Mouse (Mus musculus): ENCODE results near the gene Atp6v1c2.

The Atp6v1c2 gene

GRCm38 (mm10) chr12:17324549-17325470 is 4.3 kb downstream of the Atp6v1c2 start:
- DNase-seq, result peak; percentile 28

DNA sequence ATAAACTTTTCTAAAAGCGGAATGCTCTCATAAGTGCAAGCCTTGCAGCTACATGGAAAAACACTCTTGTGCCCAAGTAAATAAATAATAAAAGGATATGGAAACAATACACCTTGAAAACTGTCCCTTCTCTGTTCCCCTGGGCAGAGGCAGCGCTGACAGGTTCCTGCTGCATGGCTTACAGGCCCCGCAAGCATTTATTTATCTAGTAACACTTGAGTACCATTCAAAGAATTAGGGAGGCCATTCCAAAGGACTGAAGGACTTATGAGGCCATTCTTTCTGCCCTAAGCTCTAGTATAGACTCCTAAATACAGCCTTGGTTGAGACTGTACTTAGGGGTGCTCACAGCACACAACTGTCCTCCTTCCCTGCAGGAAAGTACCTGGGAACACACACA is 10.7 kb downstream of the Atp6v1c2 start:
- no peak for DNase-seq

DNA sequence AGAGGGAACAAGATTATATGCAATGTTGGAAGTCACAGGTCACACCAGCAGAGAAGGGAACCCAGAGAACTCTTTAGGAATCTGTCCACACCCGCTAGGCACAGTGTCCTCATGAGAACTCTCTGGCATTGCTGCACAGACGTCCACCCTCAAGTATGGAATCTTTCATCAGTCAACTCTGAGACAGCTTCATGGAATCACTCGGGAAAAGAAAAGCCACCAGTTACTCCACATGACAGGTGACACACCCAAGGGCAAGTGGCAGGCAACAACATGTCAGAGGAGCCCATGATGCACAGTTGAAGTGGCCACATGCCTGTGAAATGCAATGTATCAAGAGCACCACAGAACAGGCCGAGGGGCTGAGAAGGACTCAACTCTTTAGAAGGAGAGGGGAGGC is 11.2 kb downstream of the Atp6v1c2 start:
- DNase-seq, result no peak

GRCm38 (mm10) chr12:17316096-17316495 is 13.1 kb downstream of the Atp6v1c2 start:
- DNase-seq, result no peak

DNA sequence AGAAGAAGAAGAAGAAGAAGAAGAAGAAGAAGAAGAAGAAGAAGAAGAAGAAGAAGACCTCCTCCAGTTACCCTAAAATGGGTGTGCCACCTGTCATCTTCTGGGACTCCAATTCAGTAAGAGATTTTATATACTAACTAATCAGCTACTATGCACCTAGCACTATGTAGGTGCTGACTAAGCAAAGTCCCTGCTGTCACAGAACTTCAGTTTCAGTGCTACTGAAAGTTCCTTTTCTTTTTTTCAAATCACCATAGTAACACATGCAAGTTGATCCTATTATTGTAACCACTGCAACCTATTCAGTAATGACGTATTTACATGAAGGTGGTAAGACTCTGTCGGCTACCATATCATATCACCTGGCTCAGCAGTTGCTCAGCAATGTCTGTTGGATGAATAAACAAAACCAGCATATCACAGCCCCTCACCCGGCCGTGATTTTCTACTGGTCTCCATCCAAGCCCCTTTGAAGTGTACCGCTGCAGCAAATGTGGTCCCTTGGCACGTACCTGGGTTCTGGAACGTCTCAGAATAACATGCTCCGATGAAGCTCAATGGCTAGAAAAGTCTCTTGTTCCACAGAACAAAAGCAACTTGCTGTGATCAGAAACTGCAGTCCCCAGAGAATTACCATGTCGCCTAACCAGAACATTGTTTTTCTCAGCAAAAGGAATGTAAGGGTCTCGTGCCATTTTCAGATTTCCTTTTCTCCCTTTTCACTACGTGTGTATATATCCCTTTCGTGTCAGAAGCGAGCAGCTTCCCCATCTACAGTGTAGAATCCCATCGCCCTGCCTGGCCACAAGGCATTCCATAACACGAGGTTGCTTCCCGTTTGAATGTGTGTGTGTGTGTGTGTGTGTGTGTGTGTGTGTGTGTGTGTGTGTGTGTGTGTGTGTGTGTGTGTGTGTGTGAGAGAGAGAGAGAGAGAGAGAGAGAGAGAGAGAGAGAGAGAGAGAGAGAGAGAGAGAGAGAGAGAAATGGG is 18.0 kb downstream of the Atp6v1c2 start:
- no peak for DNase-seq

- DNase-seq, result no peak
These were observed 20.9 kb downstream of the Atp6v1c2 start for GRCm38 (mm10) chr12:17308246-17308645.

GRCm38 (mm10) chr12:17305445-17305844 is 23.7 kb downstream of the Atp6v1c2 start:
- no peak for DNase-seq

GRCm38 (mm10) chr12:17299902-17300301 is 29.3 kb downstream of the Atp6v1c2 start:
- no peak for DNase-seq

- DNase-seq, result no peak
These were observed 32.3 kb downstream of the Atp6v1c2 start for GRCm38 (mm10) chr12:17296899-17297298.

GRCm38 (mm10) chr12:17290569-17290968 is 38.6 kb downstream of the Atp6v1c2 start:
- no peak for DNase-seq

- no peak for DNase-seq
These were observed 39.2 kb downstream of the Atp6v1c2 start for GRCm38 (mm10) chr12:17289913-17290312.

- DNase-seq, result no peak
These were observed 40.1 kb downstream of the Atp6v1c2 start for GRCm38 (mm10) chr12:17289060-17289459.

DNA sequence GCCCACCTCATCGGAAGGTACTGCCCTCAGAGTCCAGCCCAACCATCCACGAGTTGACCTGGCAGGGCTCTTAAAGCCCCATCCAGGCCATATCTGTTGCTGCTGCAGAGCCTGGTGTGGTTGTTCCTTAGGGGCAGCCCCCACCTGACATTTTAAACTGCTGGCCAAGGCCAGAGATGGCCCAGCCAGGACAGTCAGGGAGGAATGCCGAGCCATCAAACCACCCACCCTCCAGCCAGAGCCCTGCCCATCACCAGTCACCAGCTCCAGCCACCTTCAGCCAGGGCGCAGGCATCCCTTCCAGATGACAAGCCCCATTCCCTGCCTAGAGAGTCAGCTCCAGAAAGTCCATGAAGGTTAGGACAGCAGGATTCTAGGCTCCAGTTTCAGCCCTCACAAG is 40.7 kb downstream of the Atp6v1c2 start:
- DNase-seq, result no peak

- no peak for DNase-seq
These were observed 55.3 kb downstream of the Atp6v1c2 start for GRCm38 (mm10) chr12:17273841-17274240.

GRCm38 (mm10) chr12:17271272-17271671 is 57.9 kb downstream of the Atp6v1c2 start:
- DNase-seq, result no peak

DNA sequence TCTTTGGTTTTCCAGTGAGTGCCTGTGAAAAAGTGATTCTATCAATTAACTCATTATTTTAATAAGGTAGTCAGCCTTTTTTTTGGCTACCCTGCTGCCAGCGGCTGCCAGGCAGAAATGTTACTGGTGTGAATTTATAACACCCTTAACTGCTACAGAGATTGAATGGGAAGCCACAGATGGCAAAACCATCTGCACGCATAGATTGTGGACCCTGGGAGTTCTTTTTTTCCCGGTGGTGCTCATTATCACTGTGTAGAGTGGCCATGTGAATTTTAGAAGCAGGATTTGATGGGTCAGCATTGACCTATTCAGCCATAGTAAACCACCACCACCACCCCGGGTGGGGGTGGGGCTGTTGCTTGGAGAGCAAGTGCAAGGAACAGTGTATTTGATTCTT is 61.8 kb downstream of the Atp6v1c2 start:
- no peak for DNase-seq

GRCm38 (mm10) chr12:17266673-17266990 is 62.5 kb downstream of the Atp6v1c2 start:
- DNase-seq, result no peak

- DNase-seq, result peak; percentile 91
These were observed 63.0 kb downstream of the Atp6v1c2 start, which contains the start of gene Pdia6 for GRCm38 (mm10) chr12:17265971-17266672. TSS of gene Pdia6 (plus strand) at chr12:17266545.

GRCm38 (mm10) chr12:17264826-17265225 is 64.3 kb downstream of the Atp6v1c2 start:
- no peak for DNase-seq

DNA sequence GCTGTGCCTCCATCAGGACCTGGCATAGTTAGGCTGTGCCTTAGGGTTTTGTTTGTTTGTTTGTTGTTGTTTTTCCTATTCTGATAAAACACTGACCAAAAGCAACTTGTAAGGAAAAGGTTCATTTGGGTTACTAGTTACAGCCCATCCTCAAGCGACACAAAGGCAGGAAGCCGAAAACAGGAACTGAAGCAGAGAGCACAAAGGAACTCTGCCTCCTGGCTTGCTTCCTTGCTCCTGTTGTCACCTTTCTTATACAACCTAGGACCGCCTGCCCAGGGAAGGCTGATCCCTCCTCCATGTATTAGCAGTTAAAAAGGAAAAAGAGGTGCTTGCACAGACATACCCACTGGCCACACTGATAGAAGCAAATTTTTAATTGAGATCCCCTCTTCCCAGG is 65.3 kb downstream of the Atp6v1c2 start:
- no peak for DNase-seq

GRCm38 (mm10) chr12:17261005-17261404 is 68.2 kb downstream of the Atp6v1c2 start:
- DNase-seq, result no peak

GRCm38 (mm10) chr12:17258431-17258830 is 70.7 kb downstream of the Atp6v1c2 start:
- no peak for DNase-seq

GRCm38 (mm10) chr12:17256905-17257304 is 72.3 kb downstream of the Atp6v1c2 start:
- no peak for DNase-seq

Measured in right cerebral cortex, postnatal 25 days (tissue).